Mouse (Mus musculus): ENCODE data around the gene Hsp90ab1.

Hsp90ab1 gene

GRCm38 (mm10) chr17:45543115-45543514, 30.0 kb downstream of the Hsp90ab1 start:
- no peak for DNase-seq (ENCODE audit: low read depth, low spot score)

- DNase-seq (ENCODE audit: low read depth, low spot score) = no peak
Measured at GRCm38 (mm10) chr17:45542705-45543104, 30.4 kb downstream of the Hsp90ab1 start.

DNA sequence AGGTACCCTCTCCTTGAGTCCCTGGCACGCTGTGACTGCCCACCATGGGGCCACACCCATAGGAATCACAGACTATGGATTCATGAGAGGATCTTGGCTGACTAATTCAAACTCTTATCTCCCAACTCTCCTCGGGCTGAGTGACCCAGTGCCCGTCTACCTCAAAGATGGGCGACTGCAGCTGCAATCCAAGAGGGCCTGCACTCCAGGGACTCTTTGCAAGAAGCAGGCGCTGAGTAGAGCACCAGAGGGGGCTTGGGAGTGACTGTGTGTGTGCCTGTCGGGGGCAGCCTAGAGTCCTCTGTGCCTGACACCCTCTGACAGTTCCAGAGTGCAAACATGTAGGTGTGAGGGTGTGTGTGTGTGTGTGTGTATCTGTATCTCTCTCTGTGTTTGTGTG, 30.9 kb downstream of the Hsp90ab1 start:
- DNase-seq (ENCODE audit: low read depth, low spot score) = no peak

DNA sequence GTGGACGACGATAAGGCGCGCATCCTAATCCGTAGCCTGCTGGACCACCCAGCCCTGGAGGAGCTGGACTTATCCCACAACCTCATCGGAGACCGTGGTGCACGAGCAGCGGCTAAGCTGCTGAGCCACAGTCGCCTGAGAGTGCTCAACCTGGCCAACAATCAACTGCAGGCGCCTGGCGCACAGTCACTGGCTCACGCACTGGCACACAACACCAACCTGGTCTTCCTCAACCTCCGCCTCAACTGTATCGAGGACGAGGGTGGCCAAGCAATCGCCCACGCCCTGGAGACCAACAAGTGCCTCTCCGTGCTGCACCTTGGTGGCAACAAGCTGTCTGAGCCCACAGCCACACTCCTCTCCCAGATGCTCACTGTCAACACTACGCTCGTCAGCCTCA, 33.4 kb downstream of the Hsp90ab1 start:
- DNase-seq (ENCODE audit: low read depth, low spot score) = peak; percentile 22

DNA sequence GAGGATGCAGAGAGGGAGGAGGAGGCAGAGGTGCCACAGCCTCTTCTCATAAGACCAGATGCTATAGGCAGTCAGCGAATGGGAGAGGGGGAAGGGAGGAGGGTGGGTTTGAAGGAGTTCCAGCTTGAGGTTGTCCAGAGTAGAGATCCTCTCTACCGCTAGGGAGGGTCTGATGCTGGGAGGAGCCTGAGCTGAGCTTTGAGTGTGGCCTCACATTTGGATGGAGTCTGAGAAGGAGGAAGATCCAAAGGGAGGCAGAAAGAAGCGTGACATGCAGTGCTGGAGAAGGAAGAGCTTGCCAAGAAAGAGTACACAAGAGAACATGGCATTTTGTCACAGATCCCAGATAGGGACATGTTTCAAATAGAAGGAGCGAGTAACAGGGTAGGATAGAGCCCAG, 34.7 kb downstream of the Hsp90ab1 start:
- DNase-seq (ENCODE audit: low read depth, low spot score) = peak; percentile 22

- peak; percentile 41 for DNase-seq (ENCODE audit: low read depth, low spot score)
Measured at GRCm38 (mm10) chr17:45536264-45536663, 36.8 kb downstream of the Hsp90ab1 start.

- DNase-seq (ENCODE audit: low read depth, low spot score) = no peak
Measured at GRCm38 (mm10) chr17:45532896-45533295, 40.2 kb downstream of the Hsp90ab1 start.

DNA sequence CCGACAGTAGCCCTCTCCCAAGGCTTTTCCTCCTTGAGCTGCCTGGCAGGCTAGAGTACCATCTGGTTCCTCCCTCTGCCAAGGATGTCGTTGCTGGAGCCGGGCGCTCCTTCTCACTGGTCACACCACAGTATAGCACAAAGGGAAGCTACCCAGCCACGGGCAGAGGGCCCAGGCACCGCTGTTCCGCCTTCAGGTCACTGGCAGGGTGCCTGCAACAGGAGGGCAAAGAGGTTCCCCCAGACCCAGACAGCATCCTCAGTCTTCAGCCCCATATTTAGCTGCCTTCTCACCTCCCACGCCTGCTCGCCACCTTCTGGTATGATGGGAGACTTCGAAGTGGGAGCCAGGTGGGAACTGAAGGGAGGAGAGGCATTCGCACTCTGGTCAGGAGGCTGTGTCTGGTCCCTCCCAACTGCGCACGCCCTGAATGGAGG, 42.7 kb downstream of the Hsp90ab1 start:
- peak; percentile 43 for DNase-seq (ENCODE audit: low read depth, low spot score)

- peak; percentile 81 for DNase-seq (ENCODE audit: low read depth, low spot score)
Measured at GRCm38 (mm10) chr17:45526571-45526970, 46.5 kb downstream of the Hsp90ab1 start.

- DNase-seq (ENCODE audit: low read depth, low spot score) = no peak
Measured at GRCm38 (mm10) chr17:45524961-45525360, 48.1 kb downstream of the Hsp90ab1 start.

- peak; percentile 84 for DNase-seq (ENCODE audit: low read depth, low spot score)
Measured at GRCm38 (mm10) chr17:45523263-45523662, 49.8 kb downstream of the Hsp90ab1 start, which contains the start of gene Tcte1. Gene Tcte1, plus strand, starts transcription at chr17:45523434.

DNA sequence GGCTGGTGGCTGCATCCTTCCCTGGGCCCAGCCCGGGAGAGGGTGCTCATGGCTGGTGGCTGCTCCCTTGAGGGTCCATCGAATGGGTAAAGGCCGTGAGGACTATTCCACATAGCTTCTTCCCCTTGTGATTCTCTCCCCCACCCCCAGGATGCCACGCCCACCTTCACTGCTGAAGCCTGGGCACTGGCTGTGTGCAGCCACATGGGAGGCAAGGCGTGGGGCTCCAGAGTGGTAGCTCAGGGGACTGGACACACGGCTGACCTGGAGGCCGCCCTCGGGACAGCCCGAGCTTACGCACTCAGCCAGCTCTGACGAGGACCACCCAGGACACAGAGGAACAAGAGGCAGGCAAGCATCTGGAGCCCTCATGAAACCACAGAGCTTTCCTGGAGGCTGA, 52.9 kb downstream of the Hsp90ab1 start:
- no peak for DNase-seq (ENCODE audit: low read depth, low spot score)

GRCm38 (mm10) chr17:45518766-45519475, 54.1 kb downstream of the Hsp90ab1 start:
- no peak for DNase-seq (ENCODE audit: low read depth, low spot score)
